Mouse (Mus musculus) liver, embryonic 15.5 days (tissue): ENCODE data around the gene Olfr1361. TPM values are rescaled to one million over a fixed set of nuclear protein-coding genes. Genes with fewer than 3 reads are reported as not detected.

Experiments
- polyA plus RNA-seq: library from polyadenylated mRNA; unstranded; fragments of >200 nt; fragmentation: Nextera tagmentation; extraction: Ambion mirVana; gene quantifications from 2 replicates; pipeline ENCODE4 v1.2.1, GENCODE M21; 2015

The Olfr1361 gene
- polyA plus RNA-seq, 1 experiment from 2014 or later = not detected

Other genes with a start within 250 kb of the Olfr1361 start
- 1.0 and 1.2 TPM in 2 replicates for gene Pgbd1, start 222.3 kb downstream of the Olfr1361 start, polyA plus RNA-seq
- 9.6 and 11.0 TPM in 2 replicates for gene Zscan26, start 209.7 kb downstream of the Olfr1361 start, polyA plus RNA-seq
- 0.66 and 0.94 TPM in 2 replicates for gene Nkapl, start 194.9 kb downstream of the Olfr1361 start, polyA plus RNA-seq
- 0.31 and 0.38 TPM in 2 replicates for gene Zkscan4, start 184.5 kb downstream of the Olfr1361 start, polyA plus RNA-seq
- gene Gm10065, start 183.9 kb downstream of the Olfr1361 start, polyA plus RNA-seq = not detected in 2 replicates
- 0.59 and 0.71 TPM in 2 replicates for gene AK157302, start 168.2 kb downstream of the Olfr1361 start, polyA plus RNA-seq
- gene Gm11273, start 162.0 kb downstream of the Olfr1361 start, polyA plus RNA-seq = 4.8 and 7.3 TPM in 2 replicates
- 1.1 and 1.2 TPM in 2 replicates for gene Zkscan8, start 132.3 kb downstream of the Olfr1361 start, polyA plus RNA-seq
- gene Olfr1366, start 120.6 kb downstream of the Olfr1361 start, polyA plus RNA-seq = not detected in 2 replicates
- not detected in 2 replicates for gene Olfr1535, start 103.5 kb downstream of the Olfr1361 start, polyA plus RNA-seq
- gene Olfr1364, start 81.6 kb downstream of the Olfr1361 start, polyA plus RNA-seq = not detected in 2 replicates
- not detected in 2 replicates for gene Olfr1362, start 49.4 kb downstream of the Olfr1361 start, polyA plus RNA-seq
- not detected in 2 replicates for gene Olfr11, start 20.9 kb downstream of the Olfr1361 start, polyA plus RNA-seq
- not detected in 2 replicates for gene Olfr1360, start 14.0 kb upstream of the Olfr1361 start, polyA plus RNA-seq
- not detected in 2 replicates for gene Olfr1359, start 34.7 kb upstream of the Olfr1361 start, polyA plus RNA-seq
- 3.2 and 3.4 TPM in 2 replicates for gene Hist1h2bl, start 52.8 kb upstream of the Olfr1361 start, polyA plus RNA-seq
- 6.7 and 19.9 TPM in 2 replicates for gene Hist1h2ai, start 53.0 kb upstream of the Olfr1361 start, polyA plus RNA-seq
- 4.3 and 10.4 TPM in 2 replicates for gene Hist1h3h, start 54.3 kb upstream of the Olfr1361 start, polyA plus RNA-seq
- gene Hist1h2bm, start 58.7 kb upstream of the Olfr1361 start, polyA plus RNA-seq = 7.6 and 8.8 TPM in 2 replicates
- 0.86 and 0.88 TPM in 2 replicates for gene Hist1h4j, start 71.7 kb upstream of the Olfr1361 start, polyA plus RNA-seq
- gene Hist1h4k, start 87.1 kb upstream of the Olfr1361 start, polyA plus RNA-seq = 4.0 and 6.0 TPM in 2 replicates
- gene Hist1h2ak, start 90.4 kb upstream of the Olfr1361 start, polyA plus RNA-seq = 40.7 and 47.8 TPM in 2 replicates
- 7.6 and 11.2 TPM in 2 replicates for gene Hist1h2bn, start 90.7 kb upstream of the Olfr1361 start, polyA plus RNA-seq
- gene Hist1h1b, start 117.2 kb upstream of the Olfr1361 start, polyA plus RNA-seq = 32.9 and 34.2 TPM in 2 replicates
- gene Hist1h3i, start 120.0 kb upstream of the Olfr1361 start, polyA plus RNA-seq = 144 and 178 TPM in 2 replicates
- 10.9 and 14.7 TPM in 2 replicates for gene Hist1h2an, start 123.8 kb upstream of the Olfr1361 start, polyA plus RNA-seq
- gene Hist1h2bp, start 124.1 kb upstream of the Olfr1361 start, polyA plus RNA-seq = 5.4 and 6.8 TPM in 2 replicates
- 25.1 and 27.6 TPM in 2 replicates for gene Hist1h2bq, start 146.8 kb upstream of the Olfr1361 start, polyA plus RNA-seq
- 1.1 TPM in 1 of 2 replicates, not detected in the other for gene Hist1h2ao, start 147.1 kb upstream of the Olfr1361 start, polyA plus RNA-seq
- not detected in 2 replicates for gene Hist1h4m, start 148.4 kb upstream of the Olfr1361 start, polyA plus RNA-seq
- gene Hist1h4n, start 168.8 kb upstream of the Olfr1361 start, polyA plus RNA-seq = 26.6 and 33.7 TPM in 2 replicates
- gene Hist1h2ap, start 170.1 kb upstream of the Olfr1361 start, polyA plus RNA-seq = 3,475 and 4,316 TPM in 2 replicates
- gene Hist1h2br, start 170.4 kb upstream of the Olfr1361 start, polyA plus RNA-seq = 25.5 and 29.5 TPM in 2 replicates